Mouse (Mus musculus): Measurements from ENCODE around the gene Lig1. TPM values are rescaled to one million over a fixed set of nuclear protein-coding genes. Genes with fewer than 3 reads are reported as not detected.

The Lig1 gene
- total RNA-seq, 2 experiments from 2014 or later = 7.6 to 7.9 TPM

DNA sequence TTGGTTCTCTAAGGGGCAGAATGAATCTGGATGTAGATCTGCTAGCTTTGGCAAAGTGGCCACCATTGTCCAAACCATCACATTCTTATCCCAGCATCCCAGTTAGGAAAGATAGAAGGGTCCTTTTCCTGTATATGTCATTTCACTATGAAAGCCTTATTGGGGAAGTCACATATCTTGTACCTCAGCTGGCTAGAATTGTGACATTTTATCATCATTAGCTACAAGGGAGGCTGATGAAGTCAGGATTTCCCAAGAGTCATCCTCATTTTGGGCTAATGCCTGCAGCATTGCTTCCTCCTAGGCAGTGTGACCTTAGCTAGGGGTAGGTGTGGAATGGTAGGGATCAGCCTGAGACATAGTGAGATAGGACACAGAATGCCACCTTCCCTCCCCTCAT is 26.3 kb downstream of the Lig1 start:
- no peak for DNase-seq (ENCODE audit: low spot score in 2 of 2)
- intact Hi-C loops (cut with DNase I) = no loop called here

- intact Hi-C loops (cut with DNase I) = no loop called here
- DNase-seq (ENCODE audit: low spot score in 2 of 2) = no peak
These were observed 32.3 kb downstream of the Lig1 start for GRCm38 (mm10) chr7:13309407-13309806.

GRCm38 (mm10) chr7:13310493-13311199 is 33.6 kb downstream of the Lig1 start:
- intact Hi-C loops (cut with DNase I) = no loop called here
- no peak for DNase-seq (ENCODE audit: low spot score in 2 of 2)

DNA sequence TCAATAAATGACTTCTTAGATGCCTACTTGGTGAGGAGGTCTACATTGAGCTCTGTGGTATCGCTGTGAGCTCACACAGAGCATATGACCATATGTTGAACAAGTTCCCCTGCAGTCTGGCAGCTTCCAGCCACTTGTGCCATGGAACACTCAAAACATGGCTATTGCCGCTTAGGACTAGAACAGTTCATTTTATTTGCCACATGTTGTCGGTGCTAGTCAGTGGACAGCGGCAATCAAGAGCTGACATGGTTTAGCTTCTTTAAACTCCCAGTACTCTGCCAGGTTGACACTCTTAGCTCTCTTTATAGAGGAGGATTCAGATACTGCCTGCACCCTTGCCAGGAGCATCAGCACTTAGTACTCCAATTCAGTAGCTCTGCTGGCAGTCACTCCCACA is 34.3 kb downstream of the Lig1 start:
- peak in 1 of 2 experiments; percentile 35 for DNase-seq (ENCODE audit: low spot score in 2 of 2)
- intact Hi-C loops (cut with DNase I) = no loop called here

- DNase-seq (ENCODE audit: low spot score in 2 of 2) = no peak
- intact Hi-C loops (cut with DNase I) = no loop called here
These were observed 37.1 kb downstream of the Lig1 start for GRCm38 (mm10) chr7:13314095-13314597.

DNA sequence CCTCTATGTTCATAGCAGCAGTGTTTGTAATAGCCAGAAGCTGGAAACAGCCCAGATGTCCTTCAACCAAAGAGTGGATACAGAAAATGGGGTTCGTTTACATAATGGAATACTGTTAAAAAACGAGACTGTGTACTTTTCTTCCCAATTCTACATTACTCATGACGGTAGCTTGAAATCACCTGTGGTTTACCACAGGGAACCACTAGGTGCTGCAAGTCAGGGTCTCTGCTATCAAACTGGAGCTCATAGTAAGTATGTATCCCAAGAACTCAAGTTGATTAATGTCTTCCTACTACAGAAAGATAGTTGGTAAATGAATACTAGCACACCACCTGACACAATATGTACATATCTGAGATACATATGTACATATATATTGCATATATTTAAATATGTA is 44.3 kb downstream of the Lig1 start:
- no peak for DNase-seq (ENCODE audit: low spot score in 2 of 2)
- intact Hi-C loops (cut with DNase I) = no loop called here

- intact Hi-C loops (cut with DNase I) = no loop called here
- no peak for DNase-seq (ENCODE audit: low spot score in 2 of 2)
These were observed 47.2 kb downstream of the Lig1 start, which contains the start of gene Pla2g4c for GRCm38 (mm10) chr7:13324316-13324715. TSS of gene Pla2g4c (plus strand) at chr7:13324655.

- DNase-seq (ENCODE audit: low spot score in 2 of 2) = no peak
- intact Hi-C loops (cut with DNase I) = no loop called here
These were observed 53.5 kb downstream of the Lig1 start for GRCm38 (mm10) chr7:13330575-13330974.

- DNase-seq (ENCODE audit: low spot score in 2 of 2) = peak; percentile 39 to 92
- intact Hi-C loops (cut with DNase I) = loop anchor here (5.0 kb wide), 1 partner anchor 69 kb away; no protein-coding TSS in a partner anchor
These were observed 78.9 kb downstream of the Lig1 start for GRCm38 (mm10) chr7:13355943-13356342.

Other genes starting within 250 kb of the Lig1 start
- gene Chmp2a, start 242.5 kb upstream of the Lig1 start, total RNA-seq (2021) = 100 to 1,000 TPM; 127 to 131 TPM
- gene Ube2m, start 239.0 kb upstream of the Lig1 start, total RNA-seq (2021) = 100 to 1,000 TPM; 219 to 237 TPM
- 10 to 100 TPM; 13.7 to 14.9 TPM for gene Mzf1, start 222.5 kb upstream of the Lig1 start, total RNA-seq (2021)
- not detected for gene Vmn1r85, start 182.1 kb upstream of the Lig1 start, total RNA-seq (2021)
- gene Vmn1r86, start 157.4 kb upstream of the Lig1 start, total RNA-seq (2021) = not detected
- not detected for gene Vmn1r87, start 137.1 kb upstream of the Lig1 start, total RNA-seq (2021)
- gene Vmn1r88, start 117.7 kb upstream of the Lig1 start, total RNA-seq (2021) = under 1 TPM; 0.16 to 0.25 TPM
- gene Vmn1r89, start 64.3 kb upstream of the Lig1 start, total RNA-seq (2021) = not detected
- gene Zswim9, start 1.4 kb downstream of the Lig1 start, total RNA-seq (2021) = 10 to 100 TPM; 14.0 to 15.5 TPM
- gene Pla2g4c, start 47.4 kb downstream of the Lig1 start, total RNA-seq (2021) = under 1 TPM; 0.16 to 0.37 TPM
- under 1 TPM; 0.30 to 0.32 TPM for gene Cabp5, start 120.8 kb downstream of the Lig1 start, total RNA-seq (2021)
- not detected for gene Bsph1, start 173.6 kb downstream of the Lig1 start, total RNA-seq (2021)